Mouse (Mus musculus): ENCODE data around the gene Map3k15.

The Map3k15 gene

GRCm38 (mm10) chrX:160134136-160134843 lies 146.1 kb downstream of the Map3k15 start:
- DNase-seq (ENCODE audit: low read depth in 2 of 2, low spot score in 2 of 2), result no peak

- DNase-seq (ENCODE audit: low read depth in 2 of 2, low spot score in 2 of 2), result no peak
These were observed 147.5 kb downstream of the Map3k15 start for GRCm38 (mm10) chrX:160135719-160136118.

GRCm38 (mm10) chrX:160136153-160136552 lies 147.9 kb downstream of the Map3k15 start:
- peak; percentile 8 to 30 for DNase-seq (ENCODE audit: low read depth in 2 of 2, low spot score in 2 of 2)

GRCm38 (mm10) chrX:160137177-160137860 lies 149.1 kb downstream of the Map3k15 start:
- DNase-seq (ENCODE audit: low read depth in 2 of 2, low spot score in 2 of 2), result peak; percentile 5

- DNase-seq (ENCODE audit: low read depth in 2 of 2, low spot score in 2 of 2), result peak; percentile 71 to 75
These were observed 149.9 kb downstream of the Map3k15 start, which contains the start of gene Pdha1 for GRCm38 (mm10) chrX:160137861-160138717. Gene Pdha1 (minus strand): TSS chrX:160138413.

GRCm38 (mm10) chrX:160146806-160147205 lies 158.6 kb downstream of the Map3k15 start:
- no peak for DNase-seq (ENCODE audit: low read depth in 2 of 2, low spot score in 2 of 2)

- no peak for DNase-seq (ENCODE audit: low read depth in 2 of 2, low spot score in 2 of 2)
These were observed 159.2 kb downstream of the Map3k15 start for GRCm38 (mm10) chrX:160147406-160147805.

- no peak for DNase-seq (ENCODE audit: low read depth in 2 of 2, low spot score in 2 of 2)
These were observed 160.6 kb downstream of the Map3k15 start for GRCm38 (mm10) chrX:160148859-160149258.

GRCm38 (mm10) chrX:160153147-160153815 lies 165.0 kb downstream of the Map3k15 start:
- DNase-seq (ENCODE audit: low read depth in 2 of 2, low spot score in 2 of 2), result no peak

GRCm38 (mm10) chrX:160164259-160164658 lies 176.0 kb downstream of the Map3k15 start:
- no peak for DNase-seq (ENCODE audit: low read depth in 2 of 2, low spot score in 2 of 2)

GRCm38 (mm10) chrX:160166246-160166985 lies 178.2 kb downstream of the Map3k15 start:
- no peak for DNase-seq (ENCODE audit: low read depth in 2 of 2, low spot score in 2 of 2)

- peak; percentile 43 to 59 for DNase-seq (ENCODE audit: low read depth in 2 of 2, low spot score in 2 of 2)
These were observed 181.9 kb downstream of the Map3k15 start for GRCm38 (mm10) chrX:160170150-160170549.
